Mouse (Mus musculus) ovary, adult 18-20 months (tissue): ENCODE data around the gene Ttc7.

Experiments used
- DNase-seq: peaks from one replicate; pipeline ENCODE4 v3.0.0; 2022; ENCODE audit warnings: low spot score, mixed read lengths

Gene Ttc7

GRCm38 (mm10) chr17:87282706-87283053 is at the start of gene Ttc7:
TSS of gene Ttc7 (plus strand) at chr17:87282886.
- DNase-seq, result peak; percentile 96

- no peak for DNase-seq
These were observed 47.7 kb upstream of the Ttc7 start for GRCm38 (mm10) chr17:87235019-87235418.

- no peak for DNase-seq
These were observed 45.7 kb upstream of the Ttc7 start for GRCm38 (mm10) chr17:87236725-87237650.

GRCm38 (mm10) chr17:87237826-87238225 is 44.9 kb upstream of the Ttc7 start:
- DNase-seq, result no peak

- DNase-seq, result no peak
These were observed 36.6 kb upstream of the Ttc7 start for GRCm38 (mm10) chr17:87246103-87246502.

- DNase-seq, result no peak
These were observed 28.3 kb upstream of the Ttc7 start for GRCm38 (mm10) chr17:87254384-87254783.

- DNase-seq, result no peak
These were observed 27.0 kb upstream of the Ttc7 start for GRCm38 (mm10) chr17:87255672-87256071.

- DNase-seq, result no peak
These were observed 19.3 kb upstream of the Ttc7 start for GRCm38 (mm10) chr17:87263401-87263800.

- DNase-seq, result no peak
These were observed 18.4 kb upstream of the Ttc7 start for GRCm38 (mm10) chr17:87264054-87264830.

GRCm38 (mm10) chr17:87264927-87265791 is 17.5 kb upstream of the Ttc7 start:
- no peak for DNase-seq

- DNase-seq, result peak; percentile 95
These were observed 16.9 kb upstream of the Ttc7 start, which contains the start of gene Mcfd2 for GRCm38 (mm10) chr17:87265792-87266186. TSS of gene Mcfd2 (minus strand) at chr17:87265935.

- DNase-seq, result no peak
These were observed 13.2 kb upstream of the Ttc7 start for GRCm38 (mm10) chr17:87269454-87269853.

GRCm38 (mm10) chr17:87275363-87276341 is 7.0 kb upstream of the Ttc7 start:
- no peak for DNase-seq

- peak; percentile 87 for DNase-seq
These were observed 530 bp upstream of the Ttc7 start for GRCm38 (mm10) chr17:87282007-87282705.

- DNase-seq, result no peak
These were observed 519 bp downstream of the Ttc7 start for GRCm38 (mm10) chr17:87283055-87283754.

GRCm38 (mm10) chr17:87283755-87284481 is 1.2 kb downstream of the Ttc7 start:
- no peak for DNase-seq

- DNase-seq, result no peak
These were observed 1.9 kb downstream of the Ttc7 start for GRCm38 (mm10) chr17:87284482-87285040.

GRCm38 (mm10) chr17:87285731-87286465 is 3.2 kb downstream of the Ttc7 start:
- DNase-seq, result peak; percentile 33
